Comparison of ENCODE assay signal across 8 mouse cellular contexts in the genomic region with DNA sequence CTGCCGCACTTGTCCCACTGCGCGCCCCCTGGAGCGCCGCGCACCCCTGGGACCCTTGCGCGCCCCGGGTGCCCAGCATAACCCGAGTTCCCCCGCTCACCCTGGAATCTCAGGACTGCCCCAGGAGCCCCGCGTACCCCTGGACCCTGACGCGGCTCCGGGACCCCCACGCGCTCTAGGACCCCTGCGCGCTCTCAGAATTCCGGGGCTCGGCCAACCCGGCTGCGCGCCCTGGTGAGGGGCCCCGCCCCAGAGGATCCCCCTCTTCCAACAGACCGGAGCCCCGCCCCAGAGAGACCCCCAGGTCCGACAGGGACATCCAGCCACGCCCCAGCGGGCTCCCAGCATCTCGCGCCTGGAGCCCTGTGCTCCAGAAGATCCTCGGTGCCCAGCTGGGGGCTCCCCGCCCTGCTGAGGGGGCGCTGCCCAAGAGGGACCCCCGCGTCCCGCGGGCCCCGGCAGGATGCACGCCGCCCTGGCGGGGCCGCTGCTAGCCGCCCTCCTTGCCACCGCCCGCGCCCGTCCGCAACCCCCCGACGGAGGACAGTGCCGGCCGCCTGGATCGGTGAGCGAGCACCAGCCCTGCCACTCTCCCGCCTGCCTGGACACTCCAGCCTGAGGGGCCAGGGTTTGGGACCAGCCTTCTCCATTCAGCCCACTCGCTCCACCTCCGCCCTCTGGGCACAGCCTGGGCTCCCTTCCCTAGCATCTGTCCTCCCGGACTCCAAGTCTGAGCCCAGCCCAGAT. TPM values are rescaled to one million over a fixed set of nuclear protein-coding genes. Genes with fewer than 3 reads are reported as not detected.
A peak's percentile ranks its signal among the peaks of the same experiment; 100 is the strongest.
DNase-seq lines count a peak whose midpoint lies in the region; ATAC-seq and TF ChIP-seq lines count a peak whose summit lies in the region.

A gene (plus strand): TSS at position 370 of the 747 bp plus-strand sequence.

- peak within 1 kb of the TSS; percentile 69 for H3K9ac ChIP-seq in hindbrain, embryonic 14.5 days
- 0 out of 2 replicates have a peak within 1 kb of the TSS, but pooled peaks have one; percentile 35 for H3K9ac ChIP-seq in liver, embryonic 12.5 days
- peak within 1 kb of the TSS; percentile 47 for H3K9ac ChIP-seq in stomach, embryonic 15.5 days

- 2% methylated on average over 61 of the region's 61 CpGs for WGBS in cerebellum, adult 2 months
- under 1% methylated on average over 59 of the region's 61 CpGs for WGBS in forebrain, embryonic 10.5 days
- under 1% methylated on average over 55 of the region's 61 CpGs for WGBS in hindbrain, embryonic 14.5 days
- WGBS in liver, embryonic 12.5 days (ENCODE audit: insufficient replicate concordance), result 1% methylated on average over 25 of the region's 61 CpGs
- 2% methylated on average over 60 of the region's 61 CpGs for WGBS in stomach, embryonic 15.5 days

- no peaks in the 10 kb centered on the region for H3K4me1 ChIP-seq in cerebellum, adult 2 months (ENCODE audit: control insufficient read depth, insufficient read depth, low read length)
- peaks cover 8% of the 10 kb centered on the region for H3K4me1 ChIP-seq in E14TG2a.4 (replicated peaks; ENCODE audit: low read depth, low read length)
- H3K4me1 ChIP-seq in forebrain, embryonic 10.5 days, result peaks cover 54% of the 10 kb centered on the region
- peaks cover 22% of the 10 kb centered on the region; the same call in 1 of the 2 replicates for H3K4me1 ChIP-seq in hindbrain, embryonic 14.5 days (replicated peaks; ENCODE audit: control insufficient read depth, insufficient read depth, low read length)
- peaks cover 8% of the 10 kb centered on the region; the same call in 1 of the 2 replicates for H3K4me1 ChIP-seq in liver, embryonic 12.5 days
- peaks cover 6% of the 10 kb centered on the region; the same call in 1 of the 2 replicates for H3K4me1 ChIP-seq in stomach, embryonic 15.5 days

- no peak for TF ChIP-seq POLR2A in cerebellum, adult 2 months (IDR thresholded peaks at IDR 0.05; ENCODE audit: borderline replicate concordance, insufficient read depth, low read length)

- no peaks in the 10 kb centered on the region; the same call in 1 of the 2 replicates for H3K27me3 ChIP-seq in cerebellum, adult 2 months (ENCODE audit: control insufficient read depth, insufficient read depth, low read length)
- H3K27me3 ChIP-seq in E14TG2a.4 (ENCODE audit: insufficient read depth, low read length), result peaks cover 77% of the 10 kb centered on the region
- H3K27me3 ChIP-seq in forebrain, embryonic 10.5 days (ENCODE audit: poor library complexity, severe bottlenecking), result peaks cover 63% of the 10 kb centered on the region
- peaks cover 33% of the 10 kb centered on the region for H3K27me3 ChIP-seq in hindbrain, embryonic 14.5 days (ENCODE audit: control insufficient read depth, insufficient read depth, low read length)
- H3K27me3 ChIP-seq in liver, embryonic 12.5 days (replicated peaks), result peaks cover 60% of the 10 kb centered on the region
- peaks cover 16% of the 10 kb centered on the region for H3K27me3 ChIP-seq in stomach, embryonic 15.5 days (replicated peaks)

- H3K9me3 ChIP-seq in E14TG2a.4 (ENCODE audit: low read length), result no peaks in the 10 kb centered on the region
- H3K9me3 ChIP-seq in forebrain, embryonic 10.5 days, result no peaks in the 10 kb centered on the region
- H3K9me3 ChIP-seq in hindbrain, embryonic 14.5 days (ENCODE audit: control insufficient read depth, low read length), result no peaks in the 10 kb centered on the region
- H3K9me3 ChIP-seq in liver, embryonic 12.5 days (replicated peaks), result no peaks in the 10 kb centered on the region
- no peaks in the 10 kb centered on the region for H3K9me3 ChIP-seq in stomach, embryonic 15.5 days

- ATAC-seq in hindbrain, embryonic 14.5 days (ENCODE audit: low FRiP score), result peak; percentile 44
- peak; percentile 36 for ATAC-seq in liver, embryonic 12.5 days
- peak; percentile 48 for ATAC-seq in stomach, embryonic 15.5 days (ENCODE audit: insufficient read depth, low FRiP score, low read depth)

- H3K36me3 ChIP-seq in E14TG2a.4 (ENCODE audit: insufficient read depth, low read length), result no peaks in the 10 kb centered on the region
- H3K36me3 ChIP-seq in forebrain, embryonic 10.5 days (replicated peaks), result 0 out of 2 replicates have a peak, but pooled peaks cover 4% of the 10 kb centered on the region
- no peaks in the 10 kb centered on the region for H3K36me3 ChIP-seq in hindbrain, embryonic 14.5 days (replicated peaks; ENCODE audit: control insufficient read depth, insufficient read depth)
- no peaks in the 10 kb centered on the region for H3K36me3 ChIP-seq in liver, embryonic 12.5 days
- H3K36me3 ChIP-seq in stomach, embryonic 15.5 days, result no peaks in the 10 kb centered on the region

- no peak within 1 kb of the TSS for H3K27ac ChIP-seq in cerebellum, adult 2 months (ENCODE audit: insufficient read depth, low read length)
- H3K27ac ChIP-seq in forebrain, embryonic 10.5 days, result peak within 1 kb of the TSS; percentile 94
- H3K27ac ChIP-seq in hindbrain, embryonic 14.5 days, result peak within 1 kb of the TSS; percentile 47
- no peak within 1 kb of the TSS for H3K27ac ChIP-seq in liver, embryonic 12.5 days
- H3K27ac ChIP-seq in stomach, embryonic 15.5 days, result peak within 1 kb of the TSS; percentile 86

- no peak for DNase-seq in cerebellum, adult 2 months
- DNase-seq in cerebellum, adult 18-20 months, result no peak
- peak; percentile 59 for DNase-seq in forebrain, embryonic 10.5 days (ENCODE audit: extremely low spot score, low spot score)
- DNase-seq in hindbrain, embryonic 14.5 days (ENCODE audit: low spot score), result no peak
- no peak for DNase-seq in layer of hippocampus, postnatal 10 days (ENCODE audit: low spot score in 2 of 2)

- no peak for TF ChIP-seq CTCF in cerebellum, adult 2 months (IDR thresholded peaks at IDR 0.05; ENCODE audit: borderline replicate concordance, insufficient read depth, low read depth, low read length)
- TF ChIP-seq CTCF in E14TG2a.4 (conservative IDR thresholded peaks at IDR 0.05; ENCODE audit: low read length), result no peak

- H3K4me2 ChIP-seq in hindbrain, embryonic 14.5 days (replicated peaks), result peak within 1 kb of the TSS; percentile 100
- H3K4me2 ChIP-seq in liver, embryonic 12.5 days, result peak within 1 kb of the TSS; percentile 74
- peak within 1 kb of the TSS; percentile 98 for H3K4me2 ChIP-seq in stomach, embryonic 15.5 days

- peak within 1 kb of the TSS; percentile 20 for H3K4me3 ChIP-seq in cerebellum, adult 2 months (replicated peaks; ENCODE audit: insufficient read depth, low read depth, low read length)
- H3K4me3 ChIP-seq in E14TG2a.4 (replicated peaks; ENCODE audit: low read length), result peak within 1 kb of the TSS; percentile 90
- H3K4me3 ChIP-seq in forebrain, embryonic 10.5 days, result peak within 1 kb of the TSS; percentile 85
- peak within 1 kb of the TSS; percentile 78 for H3K4me3 ChIP-seq in hindbrain, embryonic 14.5 days (replicated peaks; ENCODE audit: low read length)
- H3K4me3 ChIP-seq in liver, embryonic 12.5 days, result peak within 1 kb of the TSS; percentile 57
- peak within 1 kb of the TSS; percentile 65 for H3K4me3 ChIP-seq in stomach, embryonic 15.5 days (replicated peaks)

RNA-seq across cellular contexts. Expression of the gene that starts here (rescaled TPM):
- 4.8 and 5.1 TPM in 2 replicates for polyA plus RNA-seq in cerebellum, adult 2 months (2012; rRNA removed)
- polyA plus RNA-seq in forebrain, embryonic 10.5 days (2016; fragmentation: Nextera tagmentation; extraction: Ambion mirVana), result 1.00 and 1.0 TPM in 2 replicates
- polyA plus RNA-seq in hindbrain, embryonic 14.5 days (2014; fragmentation: Nextera tagmentation; extraction: Ambion mirVana), result 0.63 and 0.67 TPM in 2 replicates
- polyA plus RNA-seq in liver, embryonic 12.5 days (2016; fragmentation: Nextera tagmentation; extraction: Ambion mirVana), result 0.38 and 0.65 TPM in 2 replicates
- 0.64 and 0.86 TPM in 2 replicates for polyA plus RNA-seq in stomach, embryonic 15.5 days (2015; fragmentation: Nextera tagmentation; extraction: Ambion mirVana)
- total RNA-seq in layer of hippocampus, postnatal 10 days (2021), result 1 to 10 TPM; 1.3 to 1.5 TPM

Comparison
In these comparisons a context has a peak if more than half of its experiments do, and no peak if none do; other contexts are left out.
1. Peak in ATAC-seq, H3K4me3 ChIP-seq, H3K27ac ChIP-seq, H3K9ac ChIP-seq and H3K4me2 ChIP-seq in hindbrain, embryonic 14.5 days; RNA of the gene not detected or under 1 TPM.
2. Peak in ATAC-seq, H3K4me3 ChIP-seq, H3K9ac ChIP-seq and H3K4me2 ChIP-seq in liver, embryonic 12.5 days; RNA of the gene not detected or under 1 TPM.
3. Peak in ATAC-seq, H3K4me3 ChIP-seq, H3K27ac ChIP-seq, H3K9ac ChIP-seq and H3K4me2 ChIP-seq in stomach, embryonic 15.5 days; RNA of the gene not detected or under 1 TPM.
4. H3K4me3 ChIP-seq: peak in every context shown above with its lines; median percentile 90 in E14TG2a.4; 85 in forebrain, embryonic 10.5 days; 78 in hindbrain, embryonic 14.5 days; 65 in stomach, embryonic 15.5 days; 57 in liver, embryonic 12.5 days; 20 in cerebellum, adult 2 months.